Mouse (Mus musculus): Measurements from ENCODE around the gene Msantd1. TPM values are rescaled to one million over a fixed set of nuclear protein-coding genes. Genes with fewer than 3 reads are reported as not detected.

Msantd1 gene
- polyA plus RNA-seq, 1 experiment from 2014 or later, result 0.10 TPM

DNA sequence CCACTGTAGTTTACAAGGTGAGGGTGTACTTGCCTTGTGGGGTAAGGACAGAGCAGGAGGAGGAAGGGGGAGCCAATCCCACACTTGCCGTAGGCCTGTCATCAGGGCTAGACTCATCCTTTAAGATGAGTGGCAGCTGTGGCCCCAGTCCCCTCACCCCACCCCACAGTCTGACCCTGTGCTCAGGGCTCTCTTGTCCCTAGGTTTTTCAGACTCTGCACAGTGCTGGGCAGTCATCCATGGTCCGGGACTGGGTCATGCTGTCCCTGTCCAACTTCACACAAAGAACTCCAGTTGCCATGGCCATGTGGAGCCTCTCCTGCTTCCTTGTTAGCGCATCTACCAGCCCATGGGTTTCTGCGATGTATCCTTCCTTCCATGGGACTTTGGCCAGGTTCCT, 582 bp upstream of the Msantd1 start:
- no peak overlapping the region for H3K4me2 ChIP-seq
- 91% methylated on average over 4 of the region's 4 CpGs for WGBS (ENCODE audit: insufficient replicate concordance)
- no peak for ATAC-seq (ENCODE audit: insufficient read depth)
- 0 out of 2 replicates have a peak overlapping the region, but pooled peaks have one; percentile 90 for H3K27ac ChIP-seq (replicated peaks)
- no peak overlapping the region for H3K4me3 ChIP-seq (replicated peaks)
- no peak overlapping the region for H3K9ac ChIP-seq
- H3K27me3 ChIP-seq, result no peaks in the 10 kb centered on the region
- H3K4me1 ChIP-seq (replicated peaks), result peaks cover 37% of the 10 kb centered on the region
- no peaks in the 10 kb centered on the region for H3K9me3 ChIP-seq (replicated peaks)
- H3K36me3 ChIP-seq (replicated peaks), result peaks cover 75% of the 10 kb centered on the region

DNA sequence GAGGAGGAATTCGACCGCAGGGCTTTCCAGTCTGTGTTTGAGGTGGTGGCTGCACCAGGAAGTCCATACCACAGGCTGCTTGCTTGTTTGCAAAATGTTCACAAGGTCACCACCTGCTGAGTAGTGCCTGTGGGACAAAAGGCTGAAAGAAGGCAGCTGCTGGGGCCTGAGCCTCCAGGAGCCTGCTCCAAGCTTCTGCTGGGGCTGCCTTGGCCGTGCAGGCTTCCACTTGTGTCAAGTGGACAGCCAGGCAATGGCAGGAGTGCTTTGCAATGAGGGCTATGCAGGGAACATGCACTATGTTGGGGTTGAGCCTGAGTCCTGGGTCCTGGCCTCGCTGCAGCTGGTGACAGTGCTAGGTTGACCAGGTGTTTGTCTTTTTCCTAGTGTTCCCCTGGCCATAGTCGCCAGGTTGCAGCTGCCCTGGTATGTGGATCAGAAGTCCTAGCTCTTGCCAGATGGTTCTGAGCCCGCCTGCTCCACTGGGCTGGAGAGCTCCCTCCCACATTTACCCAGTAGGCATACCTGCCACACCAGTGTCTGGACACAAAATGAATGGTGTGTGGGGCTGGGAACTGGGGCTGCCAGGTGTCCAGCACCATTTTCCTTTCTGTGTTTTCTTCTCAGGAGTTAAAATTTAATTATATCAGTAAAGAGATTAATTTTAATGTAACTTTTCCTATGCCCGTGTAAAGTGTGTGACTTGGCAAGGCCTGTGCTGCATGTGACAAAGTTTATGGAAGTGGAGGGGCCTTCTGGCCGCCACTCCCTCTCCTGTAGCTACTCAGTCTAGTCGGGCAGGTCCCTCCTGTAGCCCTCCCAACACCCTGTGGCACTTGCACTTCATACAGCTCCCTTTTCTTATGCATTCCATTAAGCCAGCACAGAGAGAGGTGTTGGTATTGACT, 1.2 kb downstream of the Msantd1 start:
- Histone ChIP-seq H3K27ac (replicated peaks) (peak overlapping the region; percentile 90), H3K4me3 (replicated peaks) (no peak overlapping the region), H3K9me3 (replicated peaks) (no peaks in the 10 kb centered on the region), H3K4me2 (no peak overlapping the region), H3K9ac (peak overlapping the region; percentile 10; the same call in 1 of the 2 replicates), H3K4me1 (replicated peaks) (peaks cover 43% of the 10 kb centered on the region), H3K27me3 (no peaks in the 10 kb centered on the region), H3K36me3 (replicated peaks) (peaks cover 63% of the 10 kb centered on the region)
- WGBS (ENCODE audit: insufficient replicate concordance), result 71% methylated on average over 9 of the region's 9 CpGs
- peak; percentile 13 for ATAC-seq (ENCODE audit: insufficient read depth)

DNA sequence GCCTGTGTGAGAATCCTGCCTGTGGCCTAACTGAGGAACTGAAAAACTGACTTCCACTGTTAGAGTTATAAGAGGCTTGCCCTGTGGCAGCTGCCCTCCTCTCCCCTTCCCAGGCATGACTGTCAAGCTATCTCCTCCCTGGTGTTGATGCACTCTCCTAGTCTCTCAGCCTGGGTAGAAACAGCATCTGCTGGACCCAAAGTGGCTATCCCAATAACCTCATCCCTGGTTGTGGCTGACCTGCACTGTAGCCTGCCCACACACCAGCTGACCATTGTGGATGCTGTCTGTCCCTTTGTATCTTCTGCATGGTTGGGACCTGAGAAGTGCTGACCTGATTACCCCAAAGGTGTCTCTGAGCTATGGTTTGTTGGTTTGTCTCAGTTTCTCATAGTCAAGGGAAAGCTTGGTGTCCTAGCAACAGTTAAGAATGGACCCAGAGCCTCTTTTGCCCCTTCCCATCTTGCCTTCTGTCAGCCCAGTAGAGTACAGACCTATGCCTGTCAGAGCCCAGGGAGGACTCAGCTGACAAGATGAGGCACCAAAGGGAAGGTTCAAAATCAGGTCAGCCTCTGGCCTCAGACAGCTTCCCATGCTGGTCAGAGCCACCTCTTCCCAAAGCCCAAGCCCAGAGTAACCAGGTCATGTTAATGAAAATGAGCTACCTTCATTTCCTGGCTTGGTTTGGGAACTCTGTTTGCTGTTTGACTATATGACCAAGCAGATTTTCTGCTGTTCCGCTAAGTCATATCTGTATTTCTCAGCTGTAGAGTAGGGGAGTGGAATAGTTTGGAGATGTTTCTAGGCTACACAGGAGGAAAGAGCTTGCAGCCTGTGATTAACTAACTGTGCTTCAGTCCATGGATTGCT, 2.1 kb downstream of the Msantd1 start:
- Histone ChIP-seq H3K9me3 (replicated peaks) (no peaks in the 10 kb centered on the region), H3K4me2 (peak overlapping the region; percentile 50), H3K36me3 (replicated peaks) (peaks cover 54% of the 10 kb centered on the region), H3K27ac (replicated peaks) (peak overlapping the region; percentile 90), H3K27me3 (no peaks in the 10 kb centered on the region), H3K9ac (peak overlapping the region; percentile 10), H3K4me1 (replicated peaks) (peaks cover 43% of the 10 kb centered on the region), H3K4me3 (replicated peaks) (no peak overlapping the region)
- ATAC-seq (ENCODE audit: insufficient read depth), result peak; percentile 85
- 41% methylated on average over 1 of the region's 1 CpGs for WGBS (ENCODE audit: insufficient replicate concordance)

DNA sequence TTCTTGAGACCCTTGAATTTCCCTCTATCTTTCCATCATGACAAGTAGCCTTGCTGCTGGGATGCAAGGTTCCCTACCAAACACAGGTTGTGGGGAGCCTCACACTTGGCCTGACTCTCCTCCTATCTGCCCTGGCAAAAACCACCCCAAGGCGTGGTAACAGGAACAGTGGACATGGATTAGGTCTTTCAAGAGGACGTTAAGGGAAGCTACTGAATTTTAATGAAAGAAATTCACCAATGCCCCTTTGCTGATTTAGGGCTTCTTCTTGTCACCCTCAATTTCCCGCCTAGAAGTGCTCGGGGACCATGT, 2.6 kb downstream of the Msantd1 start:
- Histone ChIP-seq H3K9me3 (replicated peaks) (no peaks in the 10 kb centered on the region), H3K9ac (peak overlapping the region; percentile 10; the same call in 1 of the 2 replicates), H3K27me3 (no peaks in the 10 kb centered on the region), H3K36me3 (replicated peaks) (peaks cover 49% of the 10 kb centered on the region), H3K4me3 (replicated peaks) (no peak overlapping the region), H3K4me2 (peak overlapping the region; percentile 50), H3K4me1 (replicated peaks) (peaks cover 48% of the 10 kb centered on the region), H3K27ac (replicated peaks) (peak overlapping the region; percentile 90)
- peak; percentile 69 for ATAC-seq (ENCODE audit: insufficient read depth)
- WGBS (ENCODE audit: insufficient replicate concordance), result 68% methylated on average over 4 of the region's 4 CpGs

DNA sequence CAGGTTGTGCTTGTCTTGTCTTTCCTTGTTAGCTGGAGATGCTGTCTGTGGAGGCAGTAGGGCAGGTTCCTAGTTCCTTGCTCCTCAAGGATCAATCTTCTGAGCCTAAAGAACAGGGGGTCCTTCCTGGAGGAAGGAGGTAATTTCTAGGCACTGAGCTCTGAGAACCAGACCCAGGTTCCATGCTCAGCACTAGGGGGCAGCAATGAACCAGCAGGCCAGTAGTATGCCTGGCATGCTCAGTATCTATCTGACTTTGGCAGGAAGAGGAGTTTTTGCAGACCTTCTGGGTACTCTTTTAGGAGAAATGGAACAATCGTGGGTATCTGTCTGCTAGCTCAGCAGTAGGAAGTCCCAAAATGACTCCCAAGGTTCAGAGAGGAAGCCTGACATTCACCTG, 8.0 kb downstream of the Msantd1 start:
- WGBS (ENCODE audit: insufficient replicate concordance), result 3% methylated on average over 1 of the region's 1 CpGs
- no peak overlapping the region for H3K9ac ChIP-seq
- H3K36me3 ChIP-seq (replicated peaks), result 0 out of 2 replicates have a peak, but pooled peaks cover 6% of the 10 kb centered on the region
- no peak overlapping the region for H3K4me3 ChIP-seq (replicated peaks)
- no peaks in the 10 kb centered on the region for H3K9me3 ChIP-seq (replicated peaks)
- H3K4me1 ChIP-seq (replicated peaks), result peaks cover 69% of the 10 kb centered on the region
- no peak overlapping the region for H3K4me2 ChIP-seq
- ATAC-seq (ENCODE audit: insufficient read depth), result peak; percentile 51
- no peaks in the 10 kb centered on the region for H3K27me3 ChIP-seq
- peak overlapping the region; percentile 51; the same call in 1 of the 2 replicates for H3K27ac ChIP-seq (replicated peaks)

DNA sequence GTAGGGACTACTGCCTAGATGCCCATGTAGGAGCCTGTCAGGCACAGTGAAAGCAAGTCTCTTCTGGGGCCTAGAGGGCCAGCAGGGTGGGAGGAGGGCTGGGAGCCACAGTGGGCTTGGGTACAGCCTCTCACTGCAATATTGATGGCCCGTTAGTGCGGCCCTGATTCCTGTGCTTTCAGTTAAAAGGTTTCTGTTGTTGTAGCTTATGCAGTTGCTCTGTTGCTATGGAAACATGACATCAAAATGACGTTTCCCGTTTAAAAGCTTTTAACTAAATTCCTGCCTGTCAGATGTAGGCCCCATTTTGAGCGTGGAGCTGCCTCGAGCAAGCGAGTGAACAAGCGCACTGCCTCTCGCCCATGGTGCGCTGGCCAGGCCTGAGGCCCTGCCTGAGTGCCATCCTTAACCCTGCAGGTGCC, 9.4 kb downstream of the Msantd1 start:
- WGBS (ENCODE audit: insufficient replicate concordance), result 84% methylated on average over 10 of the region's 10 CpGs
- no peaks in the 10 kb centered on the region for H3K9me3 ChIP-seq (replicated peaks)
- ATAC-seq (ENCODE audit: insufficient read depth), result no peak
- H3K4me2 ChIP-seq, result no peak overlapping the region
- no peak overlapping the region for H3K9ac ChIP-seq
- H3K27ac ChIP-seq (replicated peaks), result peak overlapping the region; percentile 51
- H3K4me1 ChIP-seq (replicated peaks), result peaks cover 56% of the 10 kb centered on the region
- no peak overlapping the region for H3K4me3 ChIP-seq (replicated peaks)
- 0 out of 2 replicates have a peak, but pooled peaks cover 3% of the 10 kb centered on the region for H3K36me3 ChIP-seq (replicated peaks)
- H3K27me3 ChIP-seq, result no peaks in the 10 kb centered on the region

DNA sequence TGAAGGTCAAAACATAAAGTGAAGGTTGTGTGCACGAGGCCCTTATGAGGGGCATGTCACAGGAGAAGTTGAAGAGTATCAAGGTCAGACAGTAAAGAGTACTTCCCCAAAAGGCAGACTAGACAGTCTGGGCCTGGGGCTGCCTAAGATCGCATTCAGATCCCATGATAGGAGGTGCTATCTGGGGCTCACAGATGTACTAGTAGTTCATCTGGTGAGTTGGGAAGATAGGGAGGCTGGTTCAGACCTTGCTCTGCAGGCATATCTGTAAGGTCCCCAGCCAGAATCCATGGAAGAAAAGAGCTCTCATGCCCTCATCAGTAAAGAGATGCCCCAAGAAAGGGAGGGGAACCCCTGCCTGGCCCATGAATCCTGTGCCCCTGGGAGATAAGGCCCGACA, 11.0 kb downstream of the Msantd1 start:
- no peaks in the 10 kb centered on the region for H3K27me3 ChIP-seq
- no peaks in the 10 kb centered on the region for H3K9me3 ChIP-seq (replicated peaks)
- H3K9ac ChIP-seq, result 0 out of 2 replicates have a peak overlapping the region, but pooled peaks have one; percentile 4
- ATAC-seq (ENCODE audit: insufficient read depth), result peak; percentile 70
- H3K4me3 ChIP-seq (replicated peaks), result no peak overlapping the region
- H3K4me1 ChIP-seq (replicated peaks), result peaks cover 62% of the 10 kb centered on the region
- H3K27ac ChIP-seq (replicated peaks), result peak overlapping the region; percentile 76
- H3K4me2 ChIP-seq, result peak overlapping the region; percentile 9; the same call in 1 of the 2 replicates
- WGBS (ENCODE audit: insufficient replicate concordance), result 16% methylated on average over 3 of the region's 3 CpGs
- H3K36me3 ChIP-seq (replicated peaks), result peaks cover 7% of the 10 kb centered on the region; the same call in 1 of the 2 replicates

DNA sequence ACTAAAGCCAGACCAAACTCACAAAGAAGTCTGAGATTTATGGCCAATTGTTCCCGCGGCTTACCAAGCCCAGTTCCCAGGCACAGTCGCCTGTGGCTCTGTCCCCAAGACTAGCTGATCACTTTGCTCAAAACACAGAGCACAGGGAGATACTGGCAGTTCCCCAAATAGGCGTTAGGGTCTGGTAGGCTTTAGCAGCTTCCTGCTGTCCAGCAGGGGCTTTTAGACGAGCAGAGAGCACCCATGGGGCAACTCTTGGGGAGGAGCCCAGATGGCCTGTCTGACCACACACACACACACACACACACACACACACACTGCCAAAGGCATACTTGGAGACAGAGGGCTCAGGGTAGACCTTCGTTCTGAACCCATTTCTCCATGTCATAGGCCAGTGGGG, 14.7 kb downstream of the Msantd1 start:
- Histone ChIP-seq H3K36me3 (replicated peaks) (peaks cover 7% of the 10 kb centered on the region; the same call in 1 of the 2 replicates), H3K27ac (replicated peaks) (peak overlapping the region; percentile 89), H3K9ac (no peak overlapping the region), H3K27me3 (no peaks in the 10 kb centered on the region), H3K4me2 (no peak overlapping the region), H3K9me3 (replicated peaks) (no peaks in the 10 kb centered on the region), H3K4me1 (replicated peaks) (peaks cover 54% of the 10 kb centered on the region), H3K4me3 (replicated peaks) (no peak overlapping the region)
- no peak for ATAC-seq (ENCODE audit: insufficient read depth)
- WGBS (ENCODE audit: insufficient replicate concordance), result 60% methylated on average over 6 of the region's 6 CpGs

DNA sequence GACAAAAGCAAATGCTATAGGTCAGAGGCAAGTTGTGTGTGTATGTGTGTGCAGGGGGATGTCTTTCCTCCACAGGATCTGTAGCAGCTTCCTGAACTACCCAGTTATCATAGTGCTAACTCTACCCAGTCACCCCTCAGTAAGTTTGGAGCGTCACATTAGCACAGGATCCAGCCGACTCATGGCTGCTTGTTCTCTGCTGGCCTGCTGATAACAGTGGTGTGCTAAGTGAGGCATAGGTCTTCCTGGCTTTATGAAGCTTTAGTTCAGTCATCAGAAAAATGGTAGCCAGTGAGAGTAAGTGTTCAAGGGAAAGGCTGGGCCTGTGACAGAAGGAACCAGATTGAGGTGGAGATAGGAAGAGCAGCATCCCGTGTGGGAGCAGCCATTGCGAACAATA, 16.1 kb downstream of the Msantd1 start:
- Histone ChIP-seq H3K4me2 (peak overlapping the region; percentile 39; the same call in 1 of the 2 replicates), H3K9me3 (replicated peaks) (no peaks in the 10 kb centered on the region), H3K27me3 (no peaks in the 10 kb centered on the region), H3K4me1 (replicated peaks) (peaks cover 46% of the 10 kb centered on the region), H3K27ac (replicated peaks) (peak overlapping the region; percentile 89), H3K4me3 (replicated peaks) (no peak overlapping the region), H3K9ac (no peak overlapping the region), H3K36me3 (replicated peaks) (peaks cover 7% of the 10 kb centered on the region; the same call in 1 of the 2 replicates)
- ATAC-seq (ENCODE audit: insufficient read depth), result peak; percentile 89
- WGBS (ENCODE audit: insufficient replicate concordance), result 32% methylated on average over 4 of the region's 4 CpGs

DNA sequence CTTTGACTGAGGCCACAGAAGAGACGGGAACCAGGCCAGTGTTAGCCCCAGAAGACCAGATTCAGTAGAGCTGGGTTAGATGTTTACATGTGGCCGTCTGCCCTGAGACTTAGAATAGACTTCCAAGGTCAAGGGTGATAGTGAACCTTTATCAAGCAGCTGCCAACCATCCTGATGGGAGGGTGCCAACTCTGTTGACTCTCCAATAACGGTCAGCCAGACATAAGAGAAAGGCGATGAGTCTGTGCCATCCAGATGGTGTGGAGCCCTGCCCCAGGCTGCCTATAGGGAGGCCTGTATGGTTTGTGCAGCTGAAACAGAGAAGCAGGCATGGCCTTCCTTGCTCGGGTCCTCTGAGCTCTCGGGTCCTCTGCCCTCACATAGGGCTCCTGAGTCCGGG, 16.7 kb downstream of the Msantd1 start:
- peaks cover 7% of the 10 kb centered on the region; the same call in 1 of the 2 replicates for H3K36me3 ChIP-seq (replicated peaks)
- peak overlapping the region; percentile 89 for H3K27ac ChIP-seq (replicated peaks)
- ATAC-seq (ENCODE audit: insufficient read depth), result peak; percentile 83
- peaks cover 46% of the 10 kb centered on the region for H3K4me1 ChIP-seq (replicated peaks)
- no peaks in the 10 kb centered on the region for H3K27me3 ChIP-seq
- peak overlapping the region; percentile 39; the same call in 1 of the 2 replicates for H3K4me2 ChIP-seq
- H3K4me3 ChIP-seq (replicated peaks), result no peak overlapping the region
- WGBS (ENCODE audit: insufficient replicate concordance), result 60% methylated on average over 7 of the region's 7 CpGs
- peak overlapping the region; percentile 9; the same call in 1 of the 2 replicates for H3K9ac ChIP-seq
- no peaks in the 10 kb centered on the region for H3K9me3 ChIP-seq (replicated peaks)

Measured in liver, embryonic 15.5 days (tissue).